Mouse (Mus musculus) Patski (cell line): ENCODE results near the gene Prkcq. TPM values are rescaled to one million over a fixed set of nuclear protein-coding genes. Genes with fewer than 3 reads are reported as not detected.

Experiments used
- ATAC-seq: fragments of 100-300 bp; one replicate; pipeline ENCODE4 v1.8.0; 2021
- CTCF ChIA-PET: fragments of 350-600 bp; sonication (Branson Sonifier 250); formaldehyde crosslinking; loops from one replicate; lab custom pipeline; 2022; ENCODE audit warnings: inconsistent platforms; lab: Charles Lee
- POLR2A ChIA-PET: fragments of 350-600 bp; sonication (Branson Sonifier 250); formaldehyde crosslinking; loops from one replicate; lab custom pipeline; 2022; ENCODE audit warnings: antibody characterized with exemption, inconsistent platforms; lab: Charles Lee
- DNase-seq: peaks from one replicate; pipeline ENCODE4 v3.0.0-alpha.2; 2011; ENCODE audit warnings: low read depth, low spot score
- H3K27me3 ChIP-seq: fragments of 371-371 bp; one replicate; pipeline ENCODE4 v1.5.1; 2021
- CTCF ChIP-seq: fragments of 100-300 bp; IDR thresholded peaks from one replicate; pipeline ENCODE4 v1.5.1; 2021
- in situ Hi-C: fragments of 300-500 bp; cut with MboI; formaldehyde crosslinking; loops from 3 replicates; pipeline ENCODE4 v1.11.1; 2018; ENCODE audit warnings: low pct_unique_long_range_greater_than_20kb, mixed read lengths
- polyA plus RNA-seq: library from polyadenylated mRNA; unstranded; gene quantifications from one replicate; pipeline ENCODE4 v1.2.3, GENCODE M21; 2021

Prkcq gene
- polyA plus RNA-seq, 1 experiment from 2014 or later, result 0.06 TPM

DNA sequence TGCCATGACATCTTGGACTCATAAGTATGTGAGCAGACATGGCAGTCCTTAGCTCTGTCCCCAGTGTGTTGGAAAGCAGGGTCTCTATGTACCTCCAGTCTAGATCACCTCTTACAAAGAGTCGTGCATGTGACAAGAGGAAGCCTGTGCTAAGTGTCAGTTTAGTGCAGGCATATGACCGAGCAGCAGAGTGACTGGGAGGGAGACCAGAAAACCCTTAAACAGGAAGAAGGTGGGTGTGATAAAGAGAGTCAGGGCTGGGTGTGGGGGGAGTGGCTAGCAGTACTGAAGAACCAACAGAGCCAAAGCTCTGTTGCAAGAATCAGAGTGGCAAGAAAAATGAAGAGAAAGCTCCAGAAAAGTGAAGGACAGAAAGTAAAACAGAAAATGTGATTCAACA is 15.3 kb downstream of the Prkcq start:
- ChIA-PET POLR2A (no interaction called here), CTCF (no interaction called here)
- no peak for TF ChIP-seq CTCF
- H3K27me3 ChIP-seq, result peaks cover 11% of the 10 kb centered on the region
- no peak for ATAC-seq
- in situ Hi-C loops, result no loop called here
- no peak for DNase-seq

GRCm38 (mm10) chr2:11188279-11188678 is 16.4 kb downstream of the Prkcq start:
- ATAC-seq (no peak), DNase-seq (no peak)
- in situ Hi-C loops, result no loop called here
- ChIA-PET CTCF (no interaction called here), POLR2A (no interaction called here)
- TF ChIP-seq CTCF, result no peak
- peaks cover 10% of the 10 kb centered on the region for H3K27me3 ChIP-seq

DNA sequence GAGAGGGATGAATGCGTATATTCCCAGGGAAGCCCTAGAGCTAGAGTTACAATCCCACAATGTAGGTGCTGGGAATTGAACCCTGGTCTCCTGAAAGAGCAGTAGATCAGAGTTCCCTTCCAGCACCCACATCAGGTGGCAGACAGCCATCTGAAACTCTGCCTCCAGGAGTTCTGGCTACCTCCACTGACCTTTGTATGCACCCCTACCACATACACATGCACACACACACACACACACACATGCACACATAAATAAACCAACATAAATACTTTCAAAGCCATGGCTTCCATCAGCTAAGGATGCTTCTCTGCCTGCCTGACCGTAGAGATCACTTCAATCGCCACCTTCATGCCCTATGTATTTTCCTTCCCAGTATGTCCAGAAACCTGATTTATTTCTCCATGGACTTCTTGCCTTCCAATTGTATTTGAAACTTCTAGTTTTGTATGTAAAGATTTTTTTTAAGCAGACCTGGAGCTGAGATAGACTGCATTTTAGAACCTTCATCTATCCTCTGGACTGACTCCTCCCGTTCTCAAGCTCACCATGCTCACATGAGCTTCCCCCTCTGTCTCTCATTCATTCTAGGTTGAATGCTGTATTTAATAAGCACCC is 17.4 kb downstream of the Prkcq start:
- ChIA-PET CTCF (no interaction called here), POLR2A (no interaction called here)
- TF ChIP-seq CTCF, result no peak
- ATAC-seq (no peak), DNase-seq (no peak)
- in situ Hi-C loops, result no loop called here
- peaks cover 5% of the 10 kb centered on the region for H3K27me3 ChIP-seq

- in situ Hi-C loops, result no loop called here
- POLR2A ChIA-PET, result no interaction called here
- no peak for TF ChIP-seq CTCF
These were observed 20.6 kb downstream of the Prkcq start for GRCm38 (mm10) chr2:11192281-11193098.

GRCm38 (mm10) chr2:11193099-11193618 is 21.3 kb downstream of the Prkcq start:
- ChIA-PET CTCF (no interaction called here), POLR2A (no interaction called here)
- ATAC-seq (no peak), DNase-seq (no peak)
- TF ChIP-seq CTCF, result no peak
- in situ Hi-C loops, result no loop called here
- no peaks in the 10 kb centered on the region for H3K27me3 ChIP-seq

More at GRCm38 (mm10) chr2:11192281-11193098, 20.6 kb downstream of the Prkcq start:
- DNase-seq, result no peak
- no peak for ATAC-seq
- CTCF ChIA-PET, result no interaction called here
- H3K27me3 ChIP-seq, result no peaks in the 10 kb centered on the region

DNA sequence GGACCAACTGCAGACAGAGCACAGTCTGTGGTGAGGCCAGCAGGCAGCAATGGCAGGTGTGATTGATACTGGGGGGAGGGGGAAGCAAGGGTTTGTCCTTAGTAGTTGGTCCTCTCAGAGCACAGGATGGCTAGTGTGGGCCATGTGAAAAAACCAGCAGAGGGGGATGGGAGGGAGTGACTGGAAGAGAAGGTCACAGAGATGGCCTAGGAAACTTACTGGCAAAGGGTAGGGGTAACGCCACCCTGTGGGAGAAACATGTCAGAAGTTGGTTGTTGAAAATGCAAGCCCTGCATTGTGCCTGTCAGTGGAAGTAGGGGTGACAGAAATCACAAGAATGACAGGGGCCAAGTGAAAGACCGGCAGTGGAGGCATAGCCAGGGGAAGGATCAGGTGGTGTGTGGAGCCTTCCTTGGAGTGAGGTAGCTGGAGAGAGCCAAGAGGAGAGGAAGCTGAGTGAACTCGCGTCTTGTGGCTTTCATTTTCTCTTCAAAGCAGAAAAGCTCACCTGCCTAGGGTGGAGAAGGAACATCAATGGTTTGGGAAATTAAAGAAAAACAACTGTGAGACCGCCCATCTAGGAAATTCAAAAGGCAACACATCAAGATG is 22.9 kb downstream of the Prkcq start:
- in situ Hi-C loops, result no loop called here
- no peak for TF ChIP-seq CTCF

GRCm38 (mm10) chr2:11196071-11196470 is 24.2 kb downstream of the Prkcq start:
- DNase-seq (no peak), ATAC-seq (no peak)
- in situ Hi-C loops, result no loop called here
- ChIA-PET POLR2A (no interaction called here), CTCF (interaction anchor here (1.3 to 2.3 kb wide), 2 partner anchors 11 to 18 kb away, joined by 3 to 6 read pairs; no protein-coding TSS in a partner anchor)
- peaks cover 14% of the 10 kb centered on the region for H3K27me3 ChIP-seq
- TF ChIP-seq CTCF, result no peak

More for the DNA sequence above, 22.9 kb downstream of the Prkcq start:
- ChIA-PET POLR2A (no interaction called here), CTCF (interaction anchor here (2.3 kb wide), 1 partner anchor 16 kb away, joined by 6 read pairs; no protein-coding TSS in a partner anchor)
- peaks cover 8% of the 10 kb centered on the region for H3K27me3 ChIP-seq
- no peak for DNase-seq
- ATAC-seq, result no peak

DNA sequence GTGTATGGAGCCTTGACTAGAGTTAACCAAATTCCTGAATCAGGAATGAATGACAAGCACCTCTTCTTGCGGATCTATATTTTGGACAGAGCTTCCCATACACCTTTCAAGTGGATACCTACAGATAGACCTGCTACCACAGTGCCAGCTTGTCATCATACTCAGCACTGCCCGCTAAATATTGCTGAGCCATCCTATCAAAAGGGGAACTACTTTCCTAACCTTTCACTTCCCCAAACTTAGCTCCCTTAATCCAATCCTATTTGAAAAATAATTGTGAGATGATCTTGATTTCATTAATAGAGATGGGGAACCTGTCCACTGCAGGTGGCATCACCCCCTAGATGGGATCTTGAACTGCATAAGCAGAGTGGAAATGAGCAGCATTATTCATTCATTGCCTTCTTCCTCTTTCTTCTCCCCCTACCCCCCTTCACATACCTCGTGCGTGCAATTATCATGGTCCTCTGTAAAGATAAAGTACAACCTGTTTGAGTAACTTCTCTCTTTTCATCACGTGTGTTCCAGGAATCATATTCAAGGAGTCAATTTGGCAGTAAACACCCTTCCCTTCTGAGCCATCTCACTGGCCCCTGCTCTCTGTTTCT is 25.1 kb downstream of the Prkcq start:
- POLR2A ChIA-PET, result no interaction called here
- ATAC-seq (no peak), DNase-seq (no peak)
- TF ChIP-seq CTCF, result no peak
- in situ Hi-C loops, result no loop called here
- CTCF ChIA-PET, result interaction anchor here (1.3 to 2.3 kb wide), 2 partner anchors 10 to 19 kb away, joined by 3 to 6 read pairs; no protein-coding TSS in a partner anchor
- H3K27me3 ChIP-seq, result peaks cover 14% of the 10 kb centered on the region

- in situ Hi-C loops, result no loop called here
- ChIA-PET POLR2A (no interaction called here), CTCF (no interaction called here)
- no peak for DNase-seq
- no peak for ATAC-seq
- H3K27me3 ChIP-seq, result peaks cover 14% of the 10 kb centered on the region
- no peak for TF ChIP-seq CTCF
These were observed 27.7 kb downstream of the Prkcq start for GRCm38 (mm10) chr2:11199624-11200023.

DNA sequence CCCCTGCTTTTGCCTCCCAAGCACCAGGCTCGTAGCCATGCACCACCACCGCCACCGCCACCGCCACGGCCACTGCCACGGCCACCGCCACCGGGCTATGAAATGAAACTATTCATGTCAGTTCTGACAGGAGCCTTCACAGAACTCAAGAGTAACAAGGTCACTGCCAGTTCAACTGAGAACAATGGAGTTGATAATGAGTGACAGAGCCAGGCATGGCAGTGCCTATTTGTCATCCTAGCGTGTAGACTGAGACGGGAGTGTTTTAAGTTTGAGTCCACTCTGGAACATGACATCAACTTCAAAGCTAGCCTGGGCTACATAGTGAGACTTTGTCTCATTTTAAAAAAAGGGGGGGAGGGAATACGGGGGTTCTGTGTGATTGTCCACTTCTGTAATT is 30.9 kb downstream of the Prkcq start:
- POLR2A ChIA-PET, result no interaction called here
- CTCF ChIA-PET, result no interaction called here
- in situ Hi-C loops, result no loop called here
- ATAC-seq (no peak), DNase-seq (no peak)
- H3K27me3 ChIP-seq, result peaks cover 14% of the 10 kb centered on the region
- no peak for TF ChIP-seq CTCF
